Mouse (Mus musculus) MEL (cell line): Measurements from ENCODE around the gene Eif2d. TPM values are rescaled to one million over a fixed set of nuclear protein-coding genes. Genes with fewer than 3 reads are reported as not detected.

Experiments
- DNase-seq: peaks from one replicate; pipeline ENCODE4 v3.0.0; 2011; ENCODE audit warnings: low read depth, low spot score
- H3K27ac ChIP-seq: 2 replicates; pipeline ENCODE4 v1.5.1; 2012; ENCODE audit warnings: low read depth, mild to moderate bottlenecking, control low read depth, low read length, moderate library complexity; ENCODE audit not compliant: control insufficient read depth
- H3K27me3 ChIP-seq, 2 experiments: fragments of 150-350 bp in 1 of 2; sonication (generic) in 1 of 2; 2 replicates each; pipeline ENCODE4 v1.6.1; 2012; ENCODE audit warnings: low read length in 2 of 2, mild to moderate bottlenecking in 2 of 2, improper control_type of control experiment in 1 of 2, moderate library complexity in 1 of 2; ENCODE audit not compliant: insufficient read depth in 2 of 2, control insufficient read depth in 1 of 2
- H3K36me3 ChIP-seq, 2 experiments: 2 replicates each; pipeline ENCODE4 v1.6.1; 2012 to 2014; ENCODE audit warnings: low read length in 2 of 2, improper control_type of control experiment in 1 of 2, inconsistent platforms in 1 of 2, mild to moderate bottlenecking in 1 of 2; ENCODE audit not compliant: insufficient read depth in 2 of 2, control insufficient read depth in 1 of 2
- H3K4me1 ChIP-seq, 2 experiments: fragments of 150-350 bp in 1 of 2; sonication (generic) in 1 of 2; 2 replicates each; pipeline ENCODE4 v1.6.1; 2012; ENCODE audit warnings: low read length in 2 of 2, improper control_type of control experiment in 1 of 2, mild to moderate bottlenecking in 1 of 2; ENCODE audit not compliant: insufficient read depth in 2 of 2, control insufficient read depth in 1 of 2
- H3K4me3 ChIP-seq, 2 experiments: fragments of 150-350 bp in 1 of 2; sonication (generic) in 1 of 2; 2 replicates each; pipeline ENCODE4 v1.5.1; 2012; ENCODE audit warnings: low read depth in 2 of 2, low read length in 2 of 2, mild to moderate bottlenecking in 2 of 2, moderate library complexity in 2 of 2, control low read depth in 1 of 2, improper control_type of control experiment in 1 of 2; ENCODE audit not compliant: control insufficient read depth in 1 of 2, insufficient read depth in 1 of 2
- H3K79me2 ChIP-seq: 2 replicates; pipeline ENCODE4 v1.6.1; 2012; ENCODE audit warnings: mild to moderate bottlenecking, low read length, moderate library complexity; ENCODE audit not compliant: control insufficient read depth, poor library complexity, insufficient read depth
- H3K9ac ChIP-seq: 2 replicates; pipeline ENCODE4 v1.6.1; 2012; ENCODE audit warnings: low read depth, mild to moderate bottlenecking, control low read depth, low read length, moderate library complexity; ENCODE audit not compliant: control insufficient read depth, poor library complexity, severe bottlenecking
- H3K9me3 ChIP-seq: fragments of 150-350 bp; sonication (generic); replicated peaks from 2 replicates; pipeline ENCODE4 v1.6.1; 2012; ENCODE audit warnings: mild to moderate bottlenecking, low read length, improper control_type of control experiment, moderate library complexity; ENCODE audit not compliant: insufficient read depth
- CHD2 ChIP-seq: IDR thresholded peaks from 2 replicates; pipeline ENCODE4 v1.6.1; 2011; ENCODE audit warnings: low read length, improper control_type of control experiment
- E2F4 ChIP-seq: IDR thresholded peaks from 2 replicates; pipeline ENCODE4 v1.6.1; 2011; ENCODE audit warnings: low read depth, low read length, improper control_type of control experiment, borderline replicate concordance
- ELF1 ChIP-seq: IDR thresholded peaks from 2 replicates; pipeline ENCODE4 v1.6.1; 2014; ENCODE audit warnings: low read depth, mild to moderate bottlenecking, inconsistent platforms, low read length, improper control_type of control experiment, moderate library complexity
- ETS1 ChIP-seq: IDR thresholded peaks from 2 replicates; pipeline ENCODE4 v1.6.1; 2012; ENCODE audit warnings: low read depth, mild to moderate bottlenecking, inconsistent platforms, low read length, improper control_type of control experiment, moderate library complexity
- GABPA ChIP-seq: IDR thresholded peaks from 2 replicates; pipeline ENCODE4 v1.6.1; 2012; ENCODE audit warnings: low read depth, mild to moderate bottlenecking, inconsistent platforms, low read length, improper control_type of control experiment, moderate library complexity
- GATA1 ChIP-seq: IDR thresholded peaks from 2 replicates; pipeline ENCODE4 v1.6.1; 2011; ENCODE audit warnings: low read depth, low read length, improper control_type of control experiment
- HCFC1 ChIP-seq: IDR thresholded peaks from 2 replicates; pipeline ENCODE4 v1.6.1; 2012; ENCODE audit warnings: low read depth, mild to moderate bottlenecking, inconsistent platforms, low read length, improper control_type of control experiment, moderate library complexity
- JUND ChIP-seq: IDR thresholded peaks from 2 replicates; pipeline ENCODE4 v1.6.1; 2011; ENCODE audit warnings: low read depth, mild to moderate bottlenecking, improper control_type of control experiment, low read length
- MAFK ChIP-seq: IDR thresholded peaks from 2 replicates; pipeline ENCODE4 v1.6.1; 2011; ENCODE audit warnings: low read depth, mild to moderate bottlenecking, low read length, improper control_type of control experiment, borderline replicate concordance
- MAZ ChIP-seq: IDR thresholded peaks from 2 replicates; pipeline ENCODE4 v1.6.1; 2012; ENCODE audit warnings: low read depth, mild to moderate bottlenecking, inconsistent platforms, low read length, improper control_type of control experiment
- MYC ChIP-seq: IDR thresholded peaks from 2 replicates; pipeline ENCODE4 v1.6.1; 2011; ENCODE audit warnings: low read depth, mild to moderate bottlenecking, low read length, improper control_type of control experiment, moderate library complexity
- POLR2AphosphoS2 ChIP-seq: IDR thresholded peaks from 2 replicates; pipeline ENCODE4 v1.6.1; 2011; ENCODE audit warnings: low read length, improper control_type of control experiment
- POLR2AphosphoS5 ChIP-seq: IDR thresholded peaks from 2 replicates; pipeline ENCODE4 v1.6.1; 2012; ENCODE audit warnings: low read depth, borderline replicate concordance, mild to moderate bottlenecking, inconsistent platforms, low read length, moderate library complexity, mixed read lengths
- SIN3A ChIP-seq: IDR thresholded peaks from 2 replicates; pipeline ENCODE4 v1.6.1; 2012; ENCODE audit warnings: low read length, improper control_type of control experiment, inconsistent platforms
- SMC3 ChIP-seq: IDR thresholded peaks from 2 replicates; pipeline ENCODE4 v1.6.1; 2011; ENCODE audit warnings: low read depth, low read length, improper control_type of control experiment
- UBTF ChIP-seq: IDR thresholded peaks from 2 replicates; pipeline ENCODE4 v1.6.1; 2012; ENCODE audit warnings: low read depth, mild to moderate bottlenecking, inconsistent platforms, low read length, improper control_type of control experiment, moderate library complexity, borderline replicate concordance; ENCODE audit not compliant: insufficient read depth
- ZMIZ1 ChIP-seq: IDR thresholded peaks from 2 replicates; pipeline ENCODE4 v1.6.1; 2012; ENCODE audit warnings: low read depth, mild to moderate bottlenecking, inconsistent platforms, low read length, improper control_type of control experiment, moderate library complexity
- ZNF384 ChIP-seq: IDR thresholded peaks from 2 replicates; pipeline ENCODE4 v1.6.1; 2012; ENCODE audit warnings: low read depth, mild to moderate bottlenecking, inconsistent platforms, low read length, improper control_type of control experiment
- polyA plus RNA-seq, 2 experiments: library from polyadenylated mRNA; stranded (reverse) in 1 of 2; unstranded in 1 of 2; fragments of >175 nt in 1 of 2; fragments of >200 nt in 1 of 2; gene quantifications; 2 replicates each; pipeline versions ENCODE4 v1.2.1 to v1.2.4; 2012; ENCODE audit warnings: low replicate concordance in 2 of 2, low read depth in 1 of 2; ENCODE audit not compliant: insufficient read length in 2 of 2, insufficient read depth in 1 of 2, missing spikeins in 1 of 2
- total RNA-seq: library from RNA; depleted of rRNA; stranded (reverse); fragments of 300-350 nt; gene quantifications from 2 replicates; pipeline ENCODE4 v1.2.3, GENCODE M21; 2012

Gene Eif2d
- total and polyA plus RNA-seq, 3 experiments, result 31.0 to 43.6 TPM; not detected in 1

DNA sequence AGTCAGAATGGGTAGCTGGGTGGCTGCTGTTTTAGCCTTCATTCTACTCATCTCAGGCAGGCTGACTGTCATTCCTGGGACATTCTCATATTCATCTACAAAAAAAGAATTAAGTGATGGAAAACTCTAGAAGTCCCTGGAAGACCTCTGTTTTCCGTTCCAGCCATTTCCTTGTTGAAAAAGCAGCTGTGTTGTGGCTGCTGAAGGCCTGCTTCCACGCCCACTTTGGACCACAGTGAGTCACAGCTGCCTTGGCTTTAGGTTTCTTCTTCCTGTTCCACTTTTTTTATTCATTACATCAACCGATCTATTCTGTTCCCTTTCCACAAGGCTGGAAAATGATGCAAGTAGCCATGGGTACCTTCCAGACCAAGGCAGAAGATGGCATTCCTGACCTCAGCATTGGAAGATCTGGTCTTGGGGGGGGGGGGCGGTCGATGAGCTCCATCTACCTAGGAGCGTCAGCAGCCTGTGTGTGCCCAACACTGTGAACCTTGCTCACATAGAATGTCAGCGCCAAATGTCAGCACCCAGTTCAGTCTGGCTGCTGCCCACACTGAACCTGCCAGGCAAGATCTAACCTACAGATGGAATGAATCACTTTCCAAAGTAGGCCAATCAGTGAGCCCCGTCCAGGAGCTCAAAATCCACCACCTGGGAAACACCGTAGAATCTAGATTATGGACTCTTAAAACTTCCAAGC, 31.4 kb downstream of the Eif2d start:
- TF ChIP-seq ZNF384, result no peak
- TF ChIP-seq HCFC1, result no peak
- no peak for TF ChIP-seq MAFK
- TF ChIP-seq ETS1, result peak; percentile 58; the same call in 1 of the 2 replicates
- TF ChIP-seq SMC3, result no peak
- TF ChIP-seq, all 39 proteins: peak for 1
- no peaks in the 10 kb centered on the region for H3K9me3 ChIP-seq
- H3K4me1 ChIP-seq, result peaks cover 11 to 16% of the 10 kb centered on the region in 2 experiments
- H3K27me3 ChIP-seq, result no peaks in the 10 kb centered on the region
- no peak overlapping the region for H3K9ac ChIP-seq
- peaks cover 3% of the 10 kb centered on the region; the same call in 1 of the 2 replicates for H3K79me2 ChIP-seq
- H3K36me3 ChIP-seq, result peaks cover 8 to 11% of the 10 kb centered on the region in 2 experiments
- peak; percentile 47 for DNase-seq
- no peak overlapping the region for H3K4me3 ChIP-seq
- no peak overlapping the region for H3K27ac ChIP-seq

DNA sequence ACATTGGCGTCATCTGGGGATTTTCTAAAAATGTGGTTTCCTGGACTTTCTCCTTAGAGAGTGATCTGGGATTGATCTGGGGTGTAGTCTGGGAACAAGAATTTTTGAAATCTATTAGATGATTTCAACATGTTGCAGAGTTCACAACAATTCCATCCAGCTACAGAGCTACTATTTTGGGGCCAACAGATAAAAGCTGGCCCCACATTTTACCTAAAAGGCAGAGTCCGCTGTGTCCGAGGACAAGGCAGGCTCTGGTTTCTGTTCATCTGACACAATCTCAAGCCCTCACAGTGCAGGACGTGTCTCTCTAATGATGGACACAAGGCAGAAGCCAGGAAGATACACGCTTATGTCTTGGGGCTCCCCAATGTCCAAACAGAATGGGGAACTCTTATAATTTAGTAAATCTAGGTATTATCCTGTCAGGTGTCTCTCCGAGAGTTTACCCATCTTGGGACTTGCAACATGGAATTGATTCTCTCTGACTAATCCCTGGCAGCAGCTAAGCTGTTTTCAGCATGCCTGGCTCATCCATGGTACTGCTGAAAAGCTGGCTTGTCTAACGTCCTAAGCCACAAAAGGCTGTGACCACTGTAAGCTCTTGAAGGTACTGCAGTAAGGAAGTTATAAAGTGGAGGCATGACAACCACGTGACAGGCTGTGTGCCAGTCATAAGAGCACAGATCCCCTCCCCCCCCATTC, 32.1 kb downstream of the Eif2d start:
- peaks cover 8 to 12% of the 10 kb centered on the region in 2 experiments for H3K36me3 ChIP-seq
- no peak overlapping the region for H3K27ac ChIP-seq
- H3K4me3 ChIP-seq, result no peak overlapping the region
- TF ChIP-seq UBTF (no peak), MYC (no peak), SIN3A (no peak), MAZ (no peak), E2F4 (no peak), POLR2AphosphoS2 (no peak), MAFK (no peak), JUND (no peak), ZMIZ1 (no peak), ELF1 (no peak), POLR2AphosphoS5 (no peak), GABPA (no peak), GATA1 (no peak), CHD2 (no peak)
- no peak overlapping the region for H3K9ac ChIP-seq
- no peak for DNase-seq
- H3K79me2 ChIP-seq, result peaks cover 3% of the 10 kb centered on the region; the same call in 1 of the 2 replicates
- peaks cover 11 to 18% of the 10 kb centered on the region in 2 experiments for H3K4me1 ChIP-seq
- H3K9me3 ChIP-seq, result no peaks in the 10 kb centered on the region
- no peaks in the 10 kb centered on the region for H3K27me3 ChIP-seq
